Mouse (Mus musculus) testis, postnatal 14 days (tissue): ENCODE measurements around the gene Psmd10.

Source experiments
- DNase-seq: peaks from one replicate; pipeline ENCODE4 v3.0.0; 2021; ENCODE audit warnings: low spot score

The Psmd10 gene

GRCm38 (mm10) chrX:140956272-140956940, at the start of gene Psmd10, which contains the start of gene Atg4a:
TSS of gene Psmd10 (minus strand) at chrX:140956728.
TSS of gene Atg4a (plus strand) at chrX:140956907.
- DNase-seq: peak; percentile 91

- DNase-seq: no peak
Observed at GRCm38 (mm10) chrX:140998885-140999284, 42.4 kb upstream of the Psmd10 start.

GRCm38 (mm10) chrX:140997912-140998545, 41.5 kb upstream of the Psmd10 start:
- DNase-seq: no peak

GRCm38 (mm10) chrX:140996909-140997516, 40.5 kb upstream of the Psmd10 start:
- no peak for DNase-seq

GRCm38 (mm10) chrX:140985256-140985655, 28.7 kb upstream of the Psmd10 start:
- DNase-seq: no peak

- DNase-seq: no peak
Observed at GRCm38 (mm10) chrX:140984795-140985194, 28.3 kb upstream of the Psmd10 start.

- DNase-seq: no peak
Observed at GRCm38 (mm10) chrX:140983206-140983960, 26.9 kb upstream of the Psmd10 start.

- DNase-seq: no peak
Observed at GRCm38 (mm10) chrX:140980163-140980562, 23.6 kb upstream of the Psmd10 start.

- DNase-seq: no peak
Observed at GRCm38 (mm10) chrX:140979546-140979945, 23.0 kb upstream of the Psmd10 start.

- DNase-seq: no peak
Observed at GRCm38 (mm10) chrX:140978943-140979342, 22.4 kb upstream of the Psmd10 start.

GRCm38 (mm10) chrX:140956959-140957358, 431 bp upstream of the Psmd10 start:
- DNase-seq: no peak

- no peak for DNase-seq
Observed at GRCm38 (mm10) chrX:140953618-140954017, 2.9 kb downstream of the Psmd10 start.

- DNase-seq: no peak
Observed at GRCm38 (mm10) chrX:140936271-140936670, 20.3 kb downstream of the Psmd10 start.

- no peak for DNase-seq
Observed at GRCm38 (mm10) chrX:140933263-140933662, 23.3 kb downstream of the Psmd10 start.

- no peak for DNase-seq
Observed at GRCm38 (mm10) chrX:140932066-140932465, 24.5 kb downstream of the Psmd10 start.

- no peak for DNase-seq
Observed at GRCm38 (mm10) chrX:140921321-140921720, 35.2 kb downstream of the Psmd10 start.

- peak; percentile 25 for DNase-seq
Observed at GRCm38 (mm10) chrX:140907360-140907759, 49.2 kb downstream of the Psmd10 start, which contains the start of gene Vsig1. TSS of gene Vsig1 (plus strand) at chrX:140907608.

GRCm38 (mm10) chrX:140903487-140903886, 53.0 kb downstream of the Psmd10 start:
- DNase-seq: no peak
